Mouse (Mus musculus) hindbrain, embryonic 15.5 days (tissue): ENCODE measurements around the gene Kcnj6. TPM values are rescaled to one million over a fixed set of nuclear protein-coding genes. Genes with fewer than 3 reads are reported as not detected.

ENCODE experiments used
- ATAC-seq: fragments of 200-750 bp; cut with Nextera tagmentation; 2 replicates; pipeline ENCODE4 v1.8.0; 2017; ENCODE audit warnings: low read depth, moderate number of reproducible peaks, moderate TSS enrichment; ENCODE audit not compliant: low FRiP score
- H3K27ac ChIP-seq: fragments of 300-500 bp; sonication (generic); replicated peaks from 2 replicates; pipeline ENCODE4 v1.5.1; 2015; ENCODE audit warnings: mild to moderate bottlenecking, inconsistent platforms
- H3K27me3 ChIP-seq: fragments of 300-500 bp; sonication (generic); 2 replicates; pipeline ENCODE4 v1.6.1; 2015; ENCODE audit warnings: control low read depth, inconsistent platforms
- H3K36me3 ChIP-seq: fragments of 300-500 bp; sonication (generic); 2 replicates; pipeline ENCODE4 v1.6.1; 2015; ENCODE audit warnings: control low read depth, inconsistent platforms
- H3K4me1 ChIP-seq: fragments of 300-500 bp; sonication (generic); replicated peaks from 2 replicates; pipeline ENCODE4 v1.6.1; 2015; ENCODE audit warnings: control low read depth, inconsistent platforms
- H3K4me2 ChIP-seq: fragments of 300-500 bp; sonication (generic); 2 replicates; pipeline ENCODE4 v1.6.1; 2015; ENCODE audit warnings: moderate library complexity, mild to moderate bottlenecking, inconsistent platforms
- H3K4me3 ChIP-seq: fragments of 300-500 bp; sonication (generic); 2 replicates; pipeline ENCODE4 v1.5.1; 2015; ENCODE audit warnings: mild to moderate bottlenecking, inconsistent platforms
- H3K9ac ChIP-seq: fragments of 300-500 bp; sonication (generic); 2 replicates; pipeline ENCODE4 v1.6.1; 2015; ENCODE audit warnings: inconsistent platforms
- H3K9me3 ChIP-seq: fragments of 300-500 bp; sonication (generic); 2 replicates; pipeline ENCODE4 v1.6.1; 2016; ENCODE audit warnings: control low read depth, inconsistent platforms
- WGBS: fragments of 180-500 bp; shearing (Covaris S2); methylation state at CpG from one replicate; pipeline ENCODE4 v1.1.7; 2015; 5-methylcytosine and 5-hydroxymethylcytosine counted together
- polyA plus RNA-seq: library from polyadenylated mRNA; unstranded; fragments of >200 nt; fragmentation: Nextera tagmentation; extraction: Ambion mirVana; gene quantifications from 2 replicates; pipeline ENCODE4 v1.2.1, GENCODE M21; 2015

The Kcnj6 gene
- polyA plus RNA-seq, 1 experiment from 2014 or later: 4.6 TPM

DNA sequence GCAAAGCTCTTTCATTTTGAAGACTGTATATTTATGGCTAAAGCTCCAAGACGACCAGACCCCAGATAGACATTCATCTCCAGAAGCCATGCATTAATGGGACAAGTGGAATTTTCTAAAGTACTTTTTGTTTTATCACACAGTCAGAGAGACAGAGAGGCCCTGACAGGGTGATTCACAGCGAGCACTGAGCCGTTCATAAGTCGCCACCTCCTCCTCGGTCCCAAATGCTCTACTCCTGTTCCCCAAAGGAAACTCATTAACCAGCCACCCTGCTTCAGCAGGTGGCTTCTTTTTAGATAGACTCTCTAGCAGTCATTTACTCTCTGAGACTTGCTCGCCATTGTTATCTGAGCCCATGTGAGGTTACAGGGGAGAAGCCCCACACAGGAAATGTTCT lies 72.1 kb downstream of the Kcnj6 start:
- Histone ChIP-seq H3K4me2 (no peak overlapping the region), H3K9ac (no peak overlapping the region), H3K36me3 (no peaks in the 10 kb centered on the region), H3K4me3 (no peak overlapping the region), H3K9me3 (no peaks in the 10 kb centered on the region), H3K27ac (no peak overlapping the region), H3K27me3 (no peaks in the 10 kb centered on the region), H3K4me1 (no peaks in the 10 kb centered on the region)
- ATAC-seq: no peak
- 15% methylated on average over 6 of the region's 6 CpGs for WGBS

DNA sequence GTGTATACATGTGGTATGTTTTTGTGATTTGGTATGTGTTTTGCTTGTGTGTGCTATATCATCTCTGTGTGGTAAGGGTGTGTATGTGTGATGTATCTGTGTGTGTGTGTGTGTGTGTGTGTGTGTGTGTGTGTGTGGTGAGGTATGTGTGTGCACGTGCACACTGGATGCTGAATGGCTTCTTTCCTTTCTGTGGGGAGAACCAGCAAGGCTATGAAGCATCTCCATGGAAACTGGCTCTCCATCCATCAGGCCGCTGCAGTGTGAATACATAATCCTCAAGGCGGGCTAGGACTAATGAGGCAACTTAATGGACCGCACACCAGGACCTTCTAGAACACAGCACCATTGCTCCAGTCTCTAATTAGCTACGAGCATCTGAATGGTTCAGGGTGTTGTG lies 78.3 kb downstream of the Kcnj6 start:
- 24% methylated on average over 5 of the region's 5 CpGs for WGBS

DNA sequence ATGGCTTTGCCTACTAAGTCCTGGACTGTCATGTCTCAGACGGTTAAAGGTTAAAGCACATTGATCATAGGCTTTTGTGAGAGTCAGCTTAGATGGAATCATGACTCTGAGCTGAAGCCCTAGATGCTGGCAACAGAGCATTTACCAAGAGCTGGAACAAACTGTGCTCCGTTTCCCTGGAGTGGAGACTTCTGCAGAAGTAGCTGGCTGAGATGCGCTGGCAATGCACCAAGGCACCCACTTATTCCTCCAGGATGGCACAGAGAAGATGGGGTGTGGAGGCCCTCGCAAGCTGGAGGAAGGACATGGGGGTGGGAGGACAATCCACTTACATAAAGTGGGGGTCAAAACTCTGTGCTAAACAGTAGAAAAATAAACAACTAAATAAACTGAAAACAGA lies 91.5 kb downstream of the Kcnj6 start:
- no peaks in the 10 kb centered on the region for H3K27me3 ChIP-seq
- H3K4me1 ChIP-seq: no peaks in the 10 kb centered on the region
- 87% methylated on average over 4 of the region's 4 CpGs for WGBS
- no peak for ATAC-seq
- no peaks in the 10 kb centered on the region for H3K9me3 ChIP-seq
- no peaks in the 10 kb centered on the region for H3K36me3 ChIP-seq
- no peak overlapping the region for H3K9ac ChIP-seq
- no peak overlapping the region for H3K4me3 ChIP-seq
- H3K4me2 ChIP-seq: no peak overlapping the region
- H3K27ac ChIP-seq: no peak overlapping the region

More for the DNA sequence above, 78.3 kb downstream of the Kcnj6 start:
- no peaks in the 10 kb centered on the region for H3K27me3 ChIP-seq
- ATAC-seq: peak; percentile 72
- no peaks in the 10 kb centered on the region for H3K4me1 ChIP-seq
- H3K9ac ChIP-seq: no peak overlapping the region
- H3K4me2 ChIP-seq: no peak overlapping the region
- no peaks in the 10 kb centered on the region for H3K9me3 ChIP-seq
- no peak overlapping the region for H3K4me3 ChIP-seq
- peak overlapping the region; percentile 34; the same call in 1 of the 2 replicates for H3K27ac ChIP-seq
- no peaks in the 10 kb centered on the region for H3K36me3 ChIP-seq

DNA sequence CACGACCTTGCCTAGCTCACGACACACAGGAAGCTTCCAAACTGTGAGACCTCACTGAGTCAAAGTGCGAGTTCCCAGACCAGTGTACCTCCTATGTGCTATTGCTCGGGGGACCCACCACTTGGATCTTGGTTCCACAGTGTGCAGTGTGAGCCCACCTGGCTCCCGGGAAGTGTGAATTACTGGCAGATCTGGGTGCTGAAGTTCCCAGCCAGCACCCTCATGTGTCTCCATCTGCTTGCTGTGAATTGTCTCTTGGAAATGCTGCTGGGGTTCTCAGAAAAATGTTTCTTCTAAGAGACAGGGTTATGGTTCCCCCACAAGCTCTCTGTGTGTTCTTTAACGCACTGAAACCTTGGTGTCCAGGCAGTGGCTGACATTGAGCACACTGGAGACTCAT lies 98.7 kb downstream of the Kcnj6 start:
- ATAC-seq: no peak
- no peak overlapping the region for H3K4me2 ChIP-seq
- no peak overlapping the region for H3K27ac ChIP-seq
- H3K9ac ChIP-seq: no peak overlapping the region
- no peaks in the 10 kb centered on the region for H3K4me1 ChIP-seq
- H3K27me3 ChIP-seq: no peaks in the 10 kb centered on the region
- no peaks in the 10 kb centered on the region for H3K9me3 ChIP-seq
- 93% methylated on average over 6 of the region's 6 CpGs for WGBS
- no peak overlapping the region for H3K4me3 ChIP-seq
- no peaks in the 10 kb centered on the region for H3K36me3 ChIP-seq

DNA sequence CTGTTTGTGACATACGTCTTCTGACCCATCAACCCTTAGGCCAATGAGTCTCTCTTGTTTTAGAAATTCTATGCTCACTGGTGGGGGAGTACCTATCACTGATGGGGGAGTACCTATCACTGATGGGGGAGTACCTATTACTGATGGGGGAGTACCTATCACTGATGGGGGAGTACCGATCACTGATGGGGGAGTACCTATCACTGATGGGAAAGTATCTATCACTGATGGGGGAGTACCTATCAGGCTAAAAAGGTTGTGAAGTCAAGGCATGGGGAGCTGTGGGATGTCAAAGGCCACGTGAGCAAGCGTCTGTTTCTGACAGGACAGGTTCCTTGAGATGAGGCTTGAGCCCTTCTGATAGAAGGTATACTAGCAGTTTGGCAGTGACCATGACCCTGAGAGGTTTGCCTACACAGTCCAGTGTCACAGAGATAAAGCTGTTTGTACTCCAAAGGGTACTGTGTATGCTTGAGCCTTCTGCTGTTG lies 105.3 kb downstream of the Kcnj6 start:
- Histone ChIP-seq H3K4me1 (0 out of 2 replicates have a peak, but pooled peaks cover 4% of the 10 kb centered on the region), H3K9me3 (no peaks in the 10 kb centered on the region), H3K27me3 (no peaks in the 10 kb centered on the region), H3K27ac (no peak overlapping the region), H3K4me3 (no peak overlapping the region), H3K36me3 (no peaks in the 10 kb centered on the region), H3K4me2 (no peak overlapping the region), H3K9ac (no peak overlapping the region)
- no peak for ATAC-seq
- 97% methylated on average over 4 of the region's 4 CpGs for WGBS

DNA sequence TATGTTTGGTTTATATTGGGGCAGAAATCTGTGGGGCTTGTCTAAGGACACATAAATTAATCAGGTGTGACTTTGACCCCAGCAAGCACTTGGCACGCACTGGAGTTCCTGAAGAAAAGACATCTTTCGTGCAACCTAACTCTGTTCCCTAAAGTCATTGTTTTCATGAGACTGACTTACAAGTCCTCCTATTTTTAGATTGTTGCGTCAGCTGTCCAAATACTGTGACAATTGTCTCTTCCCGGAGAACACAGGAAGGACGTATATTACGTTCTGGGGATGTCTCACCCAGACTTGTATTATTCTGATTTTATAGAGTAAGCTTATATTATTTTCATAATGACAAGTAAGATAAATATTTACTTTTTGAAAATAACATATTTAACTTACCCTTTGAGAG lies 106.9 kb downstream of the Kcnj6 start:
- H3K27ac ChIP-seq: no peak overlapping the region
- no peak overlapping the region for H3K9ac ChIP-seq
- H3K4me1 ChIP-seq: 0 out of 2 replicates have a peak, but pooled peaks cover 4% of the 10 kb centered on the region
- no peak overlapping the region for H3K4me2 ChIP-seq
- H3K36me3 ChIP-seq: no peaks in the 10 kb centered on the region
- H3K27me3 ChIP-seq: no peaks in the 10 kb centered on the region
- H3K9me3 ChIP-seq: no peaks in the 10 kb centered on the region
- H3K4me3 ChIP-seq: no peak overlapping the region
- ATAC-seq: no peak
- WGBS: 79% methylated on average over 6 of the region's 6 CpGs

DNA sequence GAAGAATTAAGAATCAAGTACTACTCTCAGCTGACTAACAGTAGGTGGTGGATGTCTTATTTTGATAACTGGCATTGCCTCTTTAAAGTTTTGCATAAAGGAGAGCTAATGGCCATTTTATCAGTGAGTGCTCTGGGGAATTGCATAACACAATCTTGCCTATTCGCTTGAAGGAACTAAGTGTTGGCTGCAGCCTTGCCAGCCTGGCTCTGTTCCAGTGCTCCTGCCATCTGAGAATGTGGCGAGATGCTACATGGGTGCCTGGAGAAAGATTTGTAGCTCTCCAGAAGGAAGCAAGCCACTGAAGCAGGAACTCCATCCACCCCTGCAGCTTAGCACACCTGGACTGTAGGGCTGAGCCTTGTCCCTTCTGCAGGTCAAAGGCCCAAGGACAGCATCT lies 107.4 kb downstream of the Kcnj6 start:
- no peak overlapping the region for H3K9ac ChIP-seq
- H3K4me1 ChIP-seq: 0 out of 2 replicates have a peak, but pooled peaks cover 4% of the 10 kb centered on the region
- no peak overlapping the region for H3K4me2 ChIP-seq
- no peak for ATAC-seq
- no peak overlapping the region for H3K27ac ChIP-seq
- no peaks in the 10 kb centered on the region for H3K27me3 ChIP-seq
- H3K4me3 ChIP-seq: no peak overlapping the region
- H3K9me3 ChIP-seq: no peaks in the 10 kb centered on the region
- 40% methylated on average over 2 of the region's 2 CpGs for WGBS
- H3K36me3 ChIP-seq: no peaks in the 10 kb centered on the region

DNA sequence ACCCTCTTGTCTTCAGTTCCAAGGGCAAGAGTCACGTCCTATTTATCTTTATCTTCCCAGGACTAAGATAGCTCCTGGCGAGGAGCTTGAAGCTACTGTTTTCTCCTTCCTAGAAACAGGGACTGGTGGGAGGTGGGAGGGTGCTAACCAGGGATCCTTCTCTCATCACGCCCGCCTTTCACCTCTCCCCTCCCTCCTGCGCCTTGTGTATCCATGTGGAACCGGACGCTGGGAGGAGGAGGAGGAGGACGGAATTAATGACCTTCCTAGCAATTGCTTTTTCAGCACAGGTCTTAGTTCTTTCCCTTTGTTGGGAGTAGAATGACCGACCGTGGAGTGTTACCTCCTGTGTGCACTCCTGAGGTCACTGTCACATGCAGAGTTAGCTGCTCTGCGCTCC lies 108.9 kb downstream of the Kcnj6 start:
- no peak for ATAC-seq
- Histone ChIP-seq H3K9ac (no peak overlapping the region), H3K27ac (no peak overlapping the region), H3K4me2 (no peak overlapping the region), H3K36me3 (no peaks in the 10 kb centered on the region), H3K9me3 (no peaks in the 10 kb centered on the region), H3K4me1 (0 out of 2 replicates have a peak, but pooled peaks cover 4% of the 10 kb centered on the region), H3K4me3 (no peak overlapping the region), H3K27me3 (no peaks in the 10 kb centered on the region)
- WGBS: 66% methylated on average over 8 of the region's 11 CpGs

DNA sequence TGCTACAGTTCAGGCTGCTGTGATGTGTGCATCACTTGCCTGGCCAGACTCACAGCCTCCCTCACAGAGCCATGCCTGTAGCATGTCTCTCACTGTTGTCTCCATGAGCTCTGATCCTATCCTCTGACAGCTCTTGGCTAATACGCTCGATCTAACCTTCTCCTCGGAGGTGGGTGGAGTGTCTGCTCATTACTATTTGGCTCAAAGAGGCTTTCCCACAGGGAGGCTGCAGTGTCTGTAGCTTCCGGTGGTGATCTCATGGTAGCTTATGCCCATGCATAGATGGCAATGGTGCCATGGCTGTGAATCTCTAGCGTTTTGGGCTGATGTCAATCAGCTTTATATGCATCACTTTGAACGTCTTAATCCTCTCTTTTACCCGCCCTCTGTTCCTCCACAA lies 111.1 kb downstream of the Kcnj6 start:
- Histone ChIP-seq H3K27me3 (no peaks in the 10 kb centered on the region), H3K9me3 (no peaks in the 10 kb centered on the region), H3K4me1 (0 out of 2 replicates have a peak, but pooled peaks cover 4% of the 10 kb centered on the region), H3K4me2 (no peak overlapping the region), H3K9ac (no peak overlapping the region), H3K27ac (no peak overlapping the region), H3K36me3 (no peaks in the 10 kb centered on the region), H3K4me3 (no peak overlapping the region)
- 80% methylated on average over 7 of the region's 7 CpGs for WGBS
- ATAC-seq: no peak

DNA sequence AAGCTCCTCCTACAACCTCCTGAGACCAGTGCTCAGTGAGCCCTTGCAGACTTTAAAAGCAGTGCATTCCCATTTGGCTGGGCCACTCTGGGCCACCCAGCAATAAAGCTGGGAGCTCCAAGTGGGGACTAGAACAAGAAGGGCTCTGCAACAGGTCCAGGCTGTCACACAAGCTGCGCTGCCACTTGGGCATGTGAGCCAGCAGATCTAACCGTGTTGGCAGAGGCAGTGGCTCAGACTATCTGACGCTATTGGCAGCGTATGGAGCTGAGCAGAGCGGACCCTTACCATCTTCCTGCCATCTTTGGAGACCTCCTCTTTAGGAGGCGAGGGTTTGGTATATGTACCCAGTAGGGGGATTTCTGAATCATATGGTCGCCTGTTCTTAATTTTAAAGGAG lies 112.4 kb downstream of the Kcnj6 start:
- H3K27me3 ChIP-seq: no peaks in the 10 kb centered on the region
- 79% methylated on average over 7 of the region's 7 CpGs for WGBS
- no peak overlapping the region for H3K9ac ChIP-seq
- no peak overlapping the region for H3K27ac ChIP-seq
- no peak for ATAC-seq
- 0 out of 2 replicates have a peak, but pooled peaks cover under 1% of the 10 kb centered on the region for H3K4me1 ChIP-seq
- H3K36me3 ChIP-seq: no peaks in the 10 kb centered on the region
- H3K9me3 ChIP-seq: no peaks in the 10 kb centered on the region
- no peak overlapping the region for H3K4me2 ChIP-seq
- no peak overlapping the region for H3K4me3 ChIP-seq

DNA sequence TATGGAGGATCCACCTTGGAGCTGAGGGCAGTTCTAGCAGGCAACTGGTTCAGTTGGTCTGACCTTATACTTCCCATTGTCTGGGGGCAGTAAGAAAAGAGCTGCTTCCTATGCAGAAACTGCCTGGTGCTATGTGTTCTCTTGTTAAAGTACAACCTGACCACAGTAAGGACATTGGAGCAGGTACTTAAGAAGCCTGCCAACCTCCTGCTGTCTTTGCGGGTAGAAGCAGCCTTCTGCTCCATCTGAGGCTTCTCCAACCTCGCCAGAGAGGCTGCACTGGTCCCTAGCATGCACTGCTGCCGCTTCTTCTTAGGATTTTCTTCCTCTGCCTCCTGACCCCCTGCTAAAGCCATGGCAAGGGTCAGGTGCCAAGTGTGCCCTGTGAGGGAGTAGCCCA lies 113.6 kb downstream of the Kcnj6 start:
- no peak overlapping the region for H3K4me3 ChIP-seq
- no peak overlapping the region for H3K9ac ChIP-seq
- 71% methylated on average over 3 of the region's 3 CpGs for whole genome bisulfite sequencing
- no peaks in the 10 kb centered on the region for H3K36me3 ChIP-seq
- H3K9me3 ChIP-seq: no peaks in the 10 kb centered on the region
- H3K27me3 ChIP-seq: no peaks in the 10 kb centered on the region
- no peak overlapping the region for H3K27ac ChIP-seq
- H3K4me1 ChIP-seq: no peaks in the 10 kb centered on the region
- H3K4me2 ChIP-seq: no peak overlapping the region
- no peak for ATAC-seq

DNA sequence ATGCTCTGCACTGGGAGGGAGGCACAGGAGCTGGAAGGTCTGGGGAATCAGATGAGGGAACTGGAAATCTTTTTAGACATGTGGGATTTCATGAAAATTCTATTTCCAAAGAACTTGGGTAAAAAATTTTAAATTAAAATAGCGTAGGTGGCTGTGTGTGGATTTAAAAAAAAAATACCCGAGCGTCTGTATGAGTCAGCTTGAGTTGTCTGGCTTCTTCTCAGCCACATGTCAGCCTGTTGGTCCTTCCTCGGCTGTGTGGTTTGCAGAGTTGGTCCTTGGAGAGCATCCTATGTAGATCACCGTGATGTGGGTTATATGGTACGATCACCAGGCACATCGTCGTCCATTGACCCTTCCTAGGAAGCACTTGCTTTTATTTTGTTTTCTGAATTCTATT lies 114.3 kb downstream of the Kcnj6 start:
- Histone ChIP-seq H3K9me3 (no peaks in the 10 kb centered on the region), H3K4me3 (no peak overlapping the region), H3K4me2 (no peak overlapping the region), H3K36me3 (no peaks in the 10 kb centered on the region), H3K9ac (no peak overlapping the region), H3K27ac (no peak overlapping the region), H3K27me3 (no peaks in the 10 kb centered on the region), H3K4me1 (no peaks in the 10 kb centered on the region)
- no peak for ATAC-seq
- WGBS: 86% methylated on average over 8 of the region's 8 CpGs

DNA sequence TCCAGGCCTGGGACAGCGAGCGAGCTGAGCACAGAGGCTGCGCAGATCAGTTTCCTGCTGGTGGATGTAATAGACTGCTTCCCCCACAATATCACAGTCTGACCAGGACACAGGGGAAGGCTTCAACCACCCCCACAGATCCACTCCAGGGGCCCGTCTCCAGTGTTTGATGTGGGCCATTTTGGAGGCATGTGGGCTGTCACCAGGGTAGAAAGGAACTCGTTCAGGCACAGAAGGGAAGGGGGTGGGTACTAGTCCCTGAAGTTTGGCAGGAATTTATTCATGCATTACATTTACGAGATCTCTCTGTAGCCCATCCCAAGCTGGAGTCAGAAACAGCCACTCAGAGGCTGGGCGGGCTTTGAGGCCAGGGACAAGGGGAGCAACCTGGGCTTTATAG lies 115.4 kb downstream of the Kcnj6 start:
- 67% methylated on average over 7 of the region's 7 CpGs for WGBS
- Histone ChIP-seq H3K9me3 (no peaks in the 10 kb centered on the region), H3K27ac (no peak overlapping the region), H3K4me3 (no peak overlapping the region), H3K36me3 (no peaks in the 10 kb centered on the region), H3K27me3 (no peaks in the 10 kb centered on the region), H3K4me2 (no peak overlapping the region), H3K9ac (no peak overlapping the region), H3K4me1 (no peaks in the 10 kb centered on the region)
- no peak for ATAC-seq
